Mouse (Mus musculus) gastrocnemius, adult 2 months (tissue): ENCODE results near the gene Pcdh15. TPM values are rescaled to one million over a fixed set of nuclear protein-coding genes. Genes with fewer than 3 reads are reported as not detected.

ENCODE experiments used
- DNase-seq: peaks from one replicate; pipeline ENCODE4 v3.0.0; 2022
- H3K27ac ChIP-seq: fragments of 200-600 bp; 2 replicates; pipeline ENCODE4 v1.8.1; 2022; ENCODE audit warnings: mild to moderate bottlenecking
- H3K4me3 ChIP-seq: fragments of 200-600 bp; 2 replicates; pipeline ENCODE4 v1.8.1; 2022; ENCODE audit warnings: mild to moderate bottlenecking, moderate library complexity
- CTCF ChIP-seq: fragments of 200-600 bp; IDR thresholded peaks from 2 replicates; pipeline ENCODE4 v1.8.1; 2022; ENCODE audit warnings: antibody characterized with exemption, mild to moderate bottlenecking, moderate library complexity
- intact Hi-C: fragments of 180-260 bp; cut with DNase I; formaldehyde crosslinking; loops from one replicate; pipeline ENCODE4 v1.15.1; 2025
- total RNA-seq, 2 experiments: library from RNA; stranded (reverse); gene quantifications; 2 replicates each; pipeline ENCODE4 v1.2.3; 2021

Gene Pcdh15
- total RNA-seq, 2 experiments from 2014 or later: 0.18 to 0.39 TPM

DNA sequence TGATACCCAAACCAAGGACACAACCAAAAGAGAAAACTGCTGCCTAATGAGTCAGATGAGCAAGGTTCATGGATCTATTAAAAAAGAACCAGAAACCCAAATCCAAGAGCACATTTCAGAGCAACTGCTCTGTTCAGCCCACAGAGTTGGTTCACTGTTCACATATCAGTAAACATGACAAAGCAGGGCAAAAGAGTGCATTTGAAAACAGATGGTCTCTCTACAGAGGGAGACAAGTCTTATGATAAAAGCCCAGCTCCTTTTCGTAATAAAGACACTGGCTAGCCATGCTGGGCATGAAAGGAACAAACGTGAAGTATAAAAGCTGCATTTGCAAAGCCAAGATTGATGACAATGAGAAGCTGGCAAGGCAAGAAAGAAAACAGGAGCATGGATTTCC is 649.9 kb downstream of the Pcdh15 start:
- intact Hi-C loops: no loop called here
- no peak for TF ChIP-seq CTCF
- Histone ChIP-seq H3K27ac (no peak overlapping the region), H3K4me3 (no peak overlapping the region)
- no peak for DNase-seq

GRCm38 (mm10) chr10:73753876-73754275 is 654.7 kb downstream of the Pcdh15 start:
- Histone ChIP-seq H3K27ac (no peak overlapping the region), H3K4me3 (no peak overlapping the region)
- DNase-seq: no peak
- intact Hi-C loops: no loop called here
- TF ChIP-seq CTCF: no peak

- no peak overlapping the region for H3K27ac ChIP-seq
- intact Hi-C loops: no loop called here
- no peak overlapping the region for H3K4me3 ChIP-seq
- DNase-seq: peak; percentile 68
- no peak for TF ChIP-seq CTCF
These were observed 683.8 kb downstream of the Pcdh15 start for GRCm38 (mm10) chr10:73782945-73783344.

- DNase-seq: no peak
- Histone ChIP-seq H3K27ac (no peak overlapping the region), H3K4me3 (no peak overlapping the region)
- TF ChIP-seq CTCF: no peak
- intact Hi-C loops: no loop called here
These were observed 689.0 kb downstream of the Pcdh15 start for GRCm38 (mm10) chr10:73788163-73788562.

GRCm38 (mm10) chr10:73805069-73805468 is 705.9 kb downstream of the Pcdh15 start:
- TF ChIP-seq CTCF: no peak
- intact Hi-C loops: no loop called here
- DNase-seq: no peak

GRCm38 (mm10) chr10:73812311-73812710 is 713.2 kb downstream of the Pcdh15 start:
- DNase-seq: no peak
- intact Hi-C loops: no loop called here
- no peak for TF ChIP-seq CTCF
- Histone ChIP-seq H3K4me3 (no peak overlapping the region), H3K27ac (no peak overlapping the region)

More at GRCm38 (mm10) chr10:73805069-73805468, 705.9 kb downstream of the Pcdh15 start:
- Histone ChIP-seq H3K27ac (no peak overlapping the region), H3K4me3 (no peak overlapping the region)

DNA sequence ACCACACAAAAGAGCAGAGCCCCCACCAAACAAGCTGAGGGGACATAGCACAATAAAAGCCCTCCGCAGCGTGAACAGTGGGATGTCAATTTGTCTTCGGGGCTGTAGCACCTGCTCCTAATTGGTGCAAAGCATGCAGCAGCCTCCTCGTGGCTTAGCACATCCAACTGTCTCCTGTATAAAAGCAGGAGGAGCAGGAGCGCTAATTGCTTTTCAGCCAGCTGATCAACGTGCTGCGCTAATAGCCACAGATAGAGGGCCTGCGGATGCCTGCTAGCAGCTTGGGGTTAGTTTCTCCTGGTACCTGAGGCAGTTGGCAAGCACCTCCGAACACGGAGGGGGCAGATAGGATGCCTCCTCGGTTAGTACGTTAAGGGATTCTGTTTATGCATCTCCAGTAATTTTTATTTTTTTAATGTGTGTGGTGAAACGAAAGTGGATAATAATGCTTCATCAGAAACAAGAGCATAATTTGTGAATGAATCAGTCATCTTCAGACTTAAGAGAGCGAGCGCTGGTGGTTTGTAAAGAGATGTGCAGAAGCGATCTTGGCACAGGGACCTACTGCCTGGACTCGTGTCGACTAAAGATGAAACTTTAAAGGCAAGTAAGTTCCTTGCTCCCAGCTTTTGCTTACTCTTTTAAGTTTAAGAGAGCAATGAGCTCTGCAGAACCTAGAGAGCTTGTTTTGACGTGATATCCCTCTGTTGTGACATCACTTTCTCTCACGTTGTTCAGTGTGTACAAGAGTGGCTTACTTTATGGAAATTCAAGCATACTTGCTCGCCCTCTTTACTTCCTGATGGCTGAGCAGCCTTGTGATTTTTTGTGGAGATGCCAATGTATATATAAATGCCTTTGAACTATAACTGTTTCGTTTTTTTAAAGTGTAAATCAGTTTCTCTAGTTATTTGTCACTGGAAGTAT is 722.8 kb downstream of the Pcdh15 start:
- H3K4me3 ChIP-seq: no peak overlapping the region
- DNase-seq: no peak
- no peak overlapping the region for H3K27ac ChIP-seq
- intact Hi-C loops: no loop called here
- no peak for TF ChIP-seq CTCF

DNA sequence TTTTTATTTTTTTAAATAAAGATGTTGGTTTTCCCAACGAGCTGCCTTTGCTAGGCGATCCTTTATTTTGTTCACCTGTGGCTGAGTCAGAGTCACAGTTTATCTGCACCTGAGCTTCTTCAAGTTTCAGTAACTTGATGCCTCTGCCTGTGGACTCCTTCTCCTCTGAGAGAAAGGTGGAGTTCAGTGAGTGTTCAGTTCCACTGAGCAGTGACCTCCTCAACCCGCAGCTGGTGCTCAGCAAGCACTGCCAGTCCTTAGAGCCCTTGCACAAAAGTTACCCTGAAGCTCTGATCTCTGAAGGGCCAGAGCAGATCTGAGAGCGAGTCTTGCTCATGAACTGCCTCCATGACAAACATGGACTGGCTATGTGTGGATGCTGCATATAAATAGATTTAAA is 724.1 kb downstream of the Pcdh15 start:
- no peak for DNase-seq
- H3K4me3 ChIP-seq: no peak overlapping the region
- TF ChIP-seq CTCF: no peak
- intact Hi-C loops: no loop called here
- no peak overlapping the region for H3K27ac ChIP-seq

DNA sequence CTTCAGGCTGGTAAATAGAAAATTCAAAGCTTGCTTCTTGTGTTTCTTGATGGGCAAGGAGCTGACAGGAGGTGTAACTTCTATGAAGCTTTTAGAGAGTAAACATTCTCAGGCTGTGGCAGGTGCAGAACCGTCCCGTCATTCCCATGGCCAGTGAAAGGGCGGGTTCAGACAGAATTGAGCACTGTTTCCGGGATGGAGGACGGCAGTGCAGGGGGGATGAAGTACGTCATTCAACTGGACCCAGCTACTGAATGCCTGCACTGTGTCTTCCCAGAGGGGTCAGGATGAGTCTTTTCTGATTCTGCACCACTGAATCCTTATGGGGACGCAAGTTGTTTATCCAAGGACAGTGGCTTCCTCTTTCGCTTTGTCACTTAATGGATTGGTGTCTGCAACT is 727.2 kb downstream of the Pcdh15 start:
- DNase-seq: no peak
- intact Hi-C loops: no loop called here
- H3K4me3 ChIP-seq: no peak overlapping the region
- no peak overlapping the region for H3K27ac ChIP-seq
- no peak for TF ChIP-seq CTCF

- H3K4me3 ChIP-seq: no peak overlapping the region
- no peak for TF ChIP-seq CTCF
- intact Hi-C loops: no loop called here
- no peak overlapping the region for H3K27ac ChIP-seq
- DNase-seq: no peak
These were observed 729.6 kb downstream of the Pcdh15 start for GRCm38 (mm10) chr10:73828781-73829180.

DNA sequence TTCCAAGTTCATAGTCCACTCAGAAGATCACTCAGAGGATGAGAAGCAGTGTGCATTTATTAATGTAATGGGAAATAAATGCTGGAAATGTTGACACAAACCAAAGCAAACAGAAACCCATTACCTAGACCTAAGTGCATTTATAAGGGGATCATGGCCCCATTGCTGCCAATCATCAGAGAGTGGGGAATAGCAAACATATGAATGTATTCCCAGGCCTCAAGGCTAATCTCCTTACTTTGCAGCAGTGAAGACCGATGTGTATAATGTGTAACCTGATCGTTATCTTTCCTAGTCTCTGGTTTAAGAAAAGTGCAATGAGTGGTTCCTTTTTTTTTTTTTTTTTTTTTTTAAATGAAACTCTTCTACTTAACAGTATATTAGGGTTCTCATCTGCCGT is 745.9 kb downstream of the Pcdh15 start:
- intact Hi-C loops: no loop called here
- no peak overlapping the region for H3K4me3 ChIP-seq
- DNase-seq: no peak
- no peak for TF ChIP-seq CTCF
- no peak overlapping the region for H3K27ac ChIP-seq

- Histone ChIP-seq H3K4me3 (no peak overlapping the region), H3K27ac (no peak overlapping the region)
- intact Hi-C loops: no loop called here
- no peak for TF ChIP-seq CTCF
- no peak for DNase-seq
These were observed 763.0 kb downstream of the Pcdh15 start for GRCm38 (mm10) chr10:73862181-73862580.

GRCm38 (mm10) chr10:73878055-73878728 is 779.0 kb downstream of the Pcdh15 start:
- no peak for TF ChIP-seq CTCF
- DNase-seq: no peak
- Histone ChIP-seq H3K4me3 (no peak overlapping the region), H3K27ac (no peak overlapping the region)
- intact Hi-C loops: no loop called here
